Comparison of ENCODE assay signal across 16 mouse cellular contexts in the genomic region with DNA sequence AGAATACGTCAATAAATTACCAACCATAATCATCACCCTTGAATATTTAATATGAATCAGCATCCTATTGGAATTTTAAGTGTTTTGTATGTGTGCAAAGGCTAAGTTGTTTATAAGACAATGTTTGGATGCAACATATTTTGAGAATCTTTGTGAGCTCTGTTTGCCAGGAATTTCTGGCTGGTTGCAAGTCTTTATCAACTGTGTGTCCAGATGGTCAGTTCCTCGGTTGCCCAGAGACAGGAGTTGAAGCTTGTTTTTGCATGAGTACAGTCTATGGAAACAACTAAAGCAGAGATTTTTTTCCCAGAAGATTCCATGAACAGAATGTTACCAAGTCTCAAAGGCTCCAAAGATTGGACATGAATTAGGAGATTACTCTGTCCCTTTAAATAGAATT.
A peak's percentile ranks its signal among the peaks of the same experiment; 100 is the strongest.
DNase-seq lines count a peak whose midpoint lies in the region; ATAC-seq lines count a peak whose summit lies in the region.
"Had no signal": no experiment of that assay in that cellular context is flagged by ENCODE, and none has a peak within 500 bp of the region (broad histone marks: within the 10 kb centered on the region; RNA-seq: fewer than 3 reads in every experiment).

No protein-coding gene starts in this region.

- WGBS in heart, embryonic 12.5 days = 56% methylated on average over 2 of the region's 2 CpGs
- WGBS in lung, embryonic 16.5 days = 47% methylated on average over 2 of the region's 2 CpGs

- peak; percentile 50 to 52 for DNase-seq in heart, adult 9 months (ENCODE audit: low spot score in 2 of 2)
- DNase-seq in Muller cell, postnatal 12 days (ENCODE audit: inconsistent ontology term) = peak; percentile 66
- peak; percentile 50 for DNase-seq in brain, adult 2 months (ENCODE audit: low read depth, low spot score)
- DNase-seq in c-Kit-positive CD71-positive TER-119-positive erythroid progenitor cells, embryonic 14.5 days (ENCODE audit: low spot score) = no peak
- DNase-seq in frontal cortex, postnatal 25 days (ENCODE audit: low spot score in 2 of 2) = no peak
- DNase-seq: kidney, adult 9 months; right cerebral cortex, postnatal 14 days had no signal

- H3K36me3 ChIP-seq in heart, embryonic 12.5 days = no peaks in the 10 kb centered on the region
- H3K36me3 ChIP-seq in lung, embryonic 16.5 days (ENCODE audit: control insufficient read depth, insufficient read depth, low read length) = no peaks in the 10 kb centered on the region
- H3K36me3 ChIP-seq: limb, embryonic 10.5 days; liver, embryonic 15.5 days; midbrain, embryonic 10.5 days had no signal

- no peak overlapping the region for H3K9ac ChIP-seq in heart, embryonic 12.5 days
- no peak overlapping the region for H3K9ac ChIP-seq in lung, embryonic 16.5 days (ENCODE audit: low read length)
- H3K9ac ChIP-seq: liver, embryonic 15.5 days had no signal

- no peak for ATAC-seq in heart, embryonic 12.5 days (ENCODE audit: insufficient number of reproducible peaks, low FRiP score)
- peak; percentile 83 for ATAC-seq in lung, embryonic 16.5 days (ENCODE audit: low read depth)
- ATAC-seq: CD4-positive, CD25-positive, alpha-beta regulatory T cell, adult 4 months; hindbrain, embryonic 16.5 days had no signal

- H3K9me3 ChIP-seq in heart, embryonic 12.5 days (replicated peaks) = no peaks in the 10 kb centered on the region
- H3K9me3 ChIP-seq in lung, embryonic 16.5 days (ENCODE audit: control insufficient read depth, low read length) = no peaks in the 10 kb centered on the region
- H3K9me3 ChIP-seq: limb, embryonic 10.5 days; liver, embryonic 15.5 days; midbrain, embryonic 10.5 days had no signal

- no peak overlapping the region for H3K27ac ChIP-seq in heart, embryonic 12.5 days (ENCODE audit: poor library complexity, severe bottlenecking)
- no peak overlapping the region for H3K27ac ChIP-seq in lung, embryonic 16.5 days (ENCODE audit: low read length)
- H3K27ac ChIP-seq: layer of hippocampus, adult 2 months; limb, embryonic 10.5 days; liver, embryonic 15.5 days; midbrain, embryonic 10.5 days had no signal

- H3K4me2 ChIP-seq in heart, embryonic 12.5 days = no peak overlapping the region
- H3K4me2 ChIP-seq in lung, embryonic 16.5 days (ENCODE audit: low read depth, low read length) = no peak overlapping the region
- H3K4me2 ChIP-seq: liver, embryonic 15.5 days had no signal

- no peaks in the 10 kb centered on the region for H3K27me3 ChIP-seq in heart, embryonic 12.5 days (replicated peaks)
- H3K27me3 ChIP-seq in lung, embryonic 16.5 days (ENCODE audit: control insufficient read depth, insufficient read depth, low read depth, low read length) = no peaks in the 10 kb centered on the region
- H3K27me3 ChIP-seq: liver, embryonic 15.5 days had no signal

- H3K4me1 ChIP-seq in heart, embryonic 12.5 days (replicated peaks) = no peaks in the 10 kb centered on the region
- no peaks in the 10 kb centered on the region for H3K4me1 ChIP-seq in lung, embryonic 16.5 days (replicated peaks; ENCODE audit: control insufficient read depth, insufficient read depth, low read length)
- H3K4me1 ChIP-seq: limb, embryonic 10.5 days; liver, embryonic 15.5 days; midbrain, embryonic 10.5 days had no signal

- H3K4me3 ChIP-seq in heart, embryonic 12.5 days = no peak overlapping the region
- H3K4me3 ChIP-seq in lung, embryonic 16.5 days (ENCODE audit: low read length) = no peak overlapping the region
- H3K4me3 ChIP-seq: layer of hippocampus, adult 2 months; limb, embryonic 10.5 days; liver, embryonic 15.5 days; midbrain, embryonic 10.5 days; myocyte had no signal

Comparison
In these comparisons a context has a peak if more than half of its experiments do, and no peak if none do; other contexts are left out.
1. DNase-seq: peak in heart, adult 9 months (2 of 2), Muller cell, postnatal 12 days (single experiment) and brain, adult 2 months (single experiment); none in c-Kit-positive CD71-positive TER-119-positive erythroid progenitor cells, embryonic 14.5 days (single experiment) and frontal cortex, postnatal 25 days (0 of 2).